Mouse (Mus musculus) spleen, adult 2 months (tissue): ENCODE data around the gene Casc1.

ENCODE experiments used
- CTCF ChIP-seq: fragments of 200-500 bp; IDR thresholded peaks from 2 replicates; pipeline ENCODE4 v1.5.1; 2011; ENCODE audit warnings: mild to moderate bottlenecking, inconsistent platforms; ENCODE audit not compliant: insufficient read depth, insufficient read length, insufficient replicate concordance; ENCODE audit errors: extremely low read depth
- POLR2A ChIP-seq: fragments of 200-500 bp; IDR thresholded peaks from 2 replicates; pipeline ENCODE4 v1.6.1; 2011; ENCODE audit warnings: low read depth, low read length, inconsistent platforms

GRCm38 (mm10) chr6:145193038-145193437 is 17.8 kb downstream of the Casc1 start:
- TF ChIP-seq CTCF, result no peak
- TF ChIP-seq POLR2A, result no peak
